Mouse (Mus musculus): ENCODE data around the gene Mtmr14. TPM values are rescaled to one million over a fixed set of nuclear protein-coding genes. Genes with fewer than 3 reads are reported as not detected.

The Mtmr14 gene
- polyA plus RNA-seq, 1 experiment from 2014 or later = 47.0 TPM

GRCm38 (mm10) chr6:113245585-113245984, 7.9 kb downstream of the Mtmr14 start:
- ATAC-seq (replicated peaks) = no peak
- Histone ChIP-seq H3K27me3 (no peaks in the 10 kb centered on the region), H3K36me3 (peaks cover 28% of the 10 kb centered on the region), H3K9me3 (no peaks in the 10 kb centered on the region), H3K4me1 (no peaks in the 10 kb centered on the region), H3K27ac (replicated peaks) (no peak overlapping the region), H3K4me3 (no peak overlapping the region), H3K4me2 (replicated peaks) (no peak overlapping the region), H3K9ac (replicated peaks) (no peak overlapping the region)
- 97% methylated on average over 2 of the region's 2 CpGs for WGBS

DNA sequence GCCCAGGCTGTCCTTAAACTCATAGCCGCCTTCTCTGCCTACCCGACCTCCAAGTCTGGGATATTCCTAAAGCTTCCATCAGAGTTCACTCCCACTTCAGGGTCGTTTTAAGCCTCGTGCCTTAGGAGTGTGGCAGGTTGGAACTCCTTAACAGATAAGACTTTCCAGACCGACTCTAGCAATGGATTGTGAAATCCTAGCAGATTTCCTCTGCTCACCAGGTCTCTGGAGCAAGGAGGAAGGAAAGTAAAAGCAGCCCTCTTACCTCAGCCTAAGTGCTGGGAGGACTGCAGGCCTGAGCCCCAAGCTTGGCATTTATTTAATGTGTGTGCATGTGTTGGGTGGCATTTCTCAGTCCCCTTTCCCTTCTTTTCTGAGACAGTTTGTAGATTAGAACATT, 13.1 kb downstream of the Mtmr14 start:
- WGBS = 89% methylated on average over 5 of the region's 5 CpGs
- H3K27me3 ChIP-seq = no peaks in the 10 kb centered on the region
- no peaks in the 10 kb centered on the region for H3K9me3 ChIP-seq
- no peak overlapping the region for H3K4me2 ChIP-seq (replicated peaks)
- H3K27ac ChIP-seq (replicated peaks) = no peak overlapping the region
- no peaks in the 10 kb centered on the region for H3K4me1 ChIP-seq
- no peak for ATAC-seq (replicated peaks)
- no peak overlapping the region for H3K4me3 ChIP-seq
- no peak overlapping the region for H3K9ac ChIP-seq (replicated peaks)
- peaks cover 48% of the 10 kb centered on the region for H3K36me3 ChIP-seq

- Histone ChIP-seq H3K9me3 (no peaks in the 10 kb centered on the region), H3K4me1 (no peaks in the 10 kb centered on the region), H3K27me3 (no peaks in the 10 kb centered on the region), H3K4me2 (replicated peaks) (no peak overlapping the region), H3K27ac (replicated peaks) (no peak overlapping the region), H3K9ac (replicated peaks) (no peak overlapping the region), H3K4me3 (no peak overlapping the region), H3K36me3 (peaks cover 56% of the 10 kb centered on the region)
- ATAC-seq (replicated peaks) = no peak
Observed at GRCm38 (mm10) chr6:113251921-113252320, 14.3 kb downstream of the Mtmr14 start.

- no peak for ATAC-seq (replicated peaks)
- Histone ChIP-seq H3K9me3 (no peaks in the 10 kb centered on the region), H3K27me3 (no peaks in the 10 kb centered on the region), H3K4me3 (no peak overlapping the region), H3K4me1 (no peaks in the 10 kb centered on the region), H3K27ac (replicated peaks) (no peak overlapping the region), H3K4me2 (replicated peaks) (no peak overlapping the region), H3K9ac (replicated peaks) (no peak overlapping the region), H3K36me3 (peaks cover 75% of the 10 kb centered on the region)
Observed at GRCm38 (mm10) chr6:113254899-113255298, 17.3 kb downstream of the Mtmr14 start.

DNA sequence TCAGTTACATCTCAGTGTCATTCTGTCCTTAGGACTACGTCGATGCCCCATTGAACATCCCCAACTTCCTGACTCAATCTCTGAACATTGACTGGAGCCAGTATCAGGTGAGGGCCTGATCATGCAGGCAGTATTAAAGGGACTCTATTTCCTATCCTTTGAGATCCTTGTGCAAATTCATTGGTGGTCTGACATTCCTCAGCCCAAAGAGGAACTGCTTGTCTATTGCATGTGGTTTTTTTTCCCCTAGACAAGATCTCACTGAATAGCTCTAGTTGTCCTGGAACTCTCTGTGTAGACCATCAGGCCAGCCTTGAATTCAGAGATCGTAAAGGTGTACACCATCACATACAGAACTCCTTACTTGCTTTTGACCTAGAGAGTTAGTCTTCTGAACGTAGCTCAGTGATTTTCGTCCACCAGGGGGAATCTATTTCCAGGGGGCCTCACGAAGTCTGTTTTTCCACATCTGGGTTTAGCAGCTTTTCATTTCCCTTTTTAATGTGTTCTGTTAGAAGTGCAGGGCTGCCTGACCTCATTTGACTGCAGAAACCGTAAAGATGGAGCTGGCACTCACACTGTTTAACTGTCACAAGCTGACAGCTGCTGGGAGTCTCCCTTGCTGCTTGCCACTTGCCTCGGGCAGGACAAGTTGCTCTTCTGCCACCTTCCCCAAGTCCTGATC, 23.7 kb downstream of the Mtmr14 start:
- Histone ChIP-seq H3K4me1 (no peaks in the 10 kb centered on the region), H3K27ac (replicated peaks) (no peak overlapping the region), H3K9me3 (no peaks in the 10 kb centered on the region), H3K36me3 (peaks cover 88% of the 10 kb centered on the region), H3K9ac (replicated peaks) (no peak overlapping the region), H3K27me3 (no peaks in the 10 kb centered on the region), H3K4me3 (no peak overlapping the region), H3K4me2 (replicated peaks) (no peak overlapping the region)
- WGBS = 90% methylated on average over 8 of the region's 8 CpGs
- no peak for ATAC-seq (replicated peaks)

GRCm38 (mm10) chr6:113263531-113263930, 25.9 kb downstream of the Mtmr14 start:
- no peak overlapping the region for H3K4me2 ChIP-seq (replicated peaks)

DNA sequence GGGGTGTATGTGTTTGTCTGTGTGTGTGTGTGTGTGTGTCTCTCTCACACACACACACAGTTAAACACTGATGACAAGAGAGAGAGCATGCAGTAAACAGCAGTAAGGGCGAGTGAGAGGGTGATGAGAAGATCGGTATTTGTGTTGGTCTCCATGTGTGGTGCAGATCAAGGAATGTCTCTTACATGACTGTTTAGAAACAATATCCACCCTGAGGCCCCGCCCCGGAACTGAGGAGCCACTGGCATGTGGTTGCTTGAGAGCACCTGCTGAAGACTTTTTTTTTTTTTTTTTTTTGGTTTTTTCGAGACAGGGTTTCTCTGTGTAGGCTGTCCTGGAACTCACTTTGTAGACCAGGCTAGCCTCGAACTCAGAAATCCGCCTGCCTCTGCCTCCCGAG, 26.8 kb downstream of the Mtmr14 start:
- Histone ChIP-seq H3K9ac (replicated peaks) (no peak overlapping the region), H3K4me2 (replicated peaks) (no peak overlapping the region), H3K36me3 (peaks cover 91% of the 10 kb centered on the region), H3K27ac (replicated peaks) (no peak overlapping the region), H3K9me3 (no peaks in the 10 kb centered on the region), H3K4me3 (no peak overlapping the region), H3K27me3 (no peaks in the 10 kb centered on the region), H3K4me1 (no peaks in the 10 kb centered on the region)
- WGBS = 96% methylated on average over 8 of the region's 8 CpGs
- ATAC-seq (replicated peaks) = no peak

More at GRCm38 (mm10) chr6:113263531-113263930, 25.9 kb downstream of the Mtmr14 start:
- Histone ChIP-seq H3K36me3 (peaks cover 91% of the 10 kb centered on the region), H3K27me3 (no peaks in the 10 kb centered on the region), H3K4me1 (no peaks in the 10 kb centered on the region), H3K9ac (replicated peaks) (no peak overlapping the region), H3K27ac (replicated peaks) (no peak overlapping the region), H3K4me3 (no peak overlapping the region), H3K9me3 (no peaks in the 10 kb centered on the region)
- 89% methylated on average over 6 of the region's 6 CpGs for WGBS
- no peak for ATAC-seq (replicated peaks)

- no peak for ATAC-seq (replicated peaks)
- Histone ChIP-seq H3K9ac (replicated peaks) (no peak overlapping the region), H3K27me3 (no peaks in the 10 kb centered on the region), H3K4me3 (no peak overlapping the region), H3K9me3 (no peaks in the 10 kb centered on the region), H3K36me3 (peaks cover 94% of the 10 kb centered on the region), H3K27ac (replicated peaks) (no peak overlapping the region), H3K4me2 (replicated peaks) (no peak overlapping the region), H3K4me1 (no peaks in the 10 kb centered on the region)
- WGBS = 91% methylated on average over 7 of the region's 7 CpGs
Observed at GRCm38 (mm10) chr6:113266996-113267655, 29.5 kb downstream of the Mtmr14 start.

- Histone ChIP-seq H3K9me3 (no peaks in the 10 kb centered on the region), H3K36me3 (peaks cover 92% of the 10 kb centered on the region), H3K4me1 (no peaks in the 10 kb centered on the region), H3K4me3 (no peak overlapping the region), H3K27me3 (no peaks in the 10 kb centered on the region), H3K27ac (replicated peaks) (no peak overlapping the region), H3K4me2 (replicated peaks) (no peak overlapping the region), H3K9ac (replicated peaks) (no peak overlapping the region)
- ATAC-seq (replicated peaks) = no peak
- WGBS = 85% methylated on average over 1 of the region's 1 CpGs
Observed at GRCm38 (mm10) chr6:113267988-113268387, 30.3 kb downstream of the Mtmr14 start.

DNA sequence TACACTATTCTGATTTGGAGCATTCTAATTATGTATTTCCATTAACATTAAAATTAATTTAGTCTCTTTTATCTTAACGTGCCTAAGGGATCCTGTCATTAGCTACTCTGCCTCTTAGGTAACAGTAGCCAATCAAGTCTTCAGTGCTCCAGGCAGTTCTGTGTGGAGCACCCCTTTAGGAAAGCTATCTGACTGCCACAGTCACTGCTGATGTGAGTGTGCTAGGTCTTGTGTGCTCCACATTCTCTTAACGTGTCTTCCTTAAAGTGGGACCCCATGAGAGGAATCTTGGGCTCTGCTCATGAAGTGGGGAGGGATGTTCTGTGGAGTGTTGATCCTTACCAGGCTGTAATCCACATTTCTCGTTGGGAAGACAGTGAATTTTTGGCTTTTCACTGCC, 34.7 kb downstream of the Mtmr14 start:
- no peaks in the 10 kb centered on the region for H3K4me1 ChIP-seq
- no peaks in the 10 kb centered on the region for H3K27me3 ChIP-seq
- 74% methylated on average over 3 of the region's 3 CpGs for WGBS
- no peak overlapping the region for H3K27ac ChIP-seq (replicated peaks)
- no peak for ATAC-seq (replicated peaks)
- no peaks in the 10 kb centered on the region for H3K9me3 ChIP-seq
- H3K4me3 ChIP-seq = no peak overlapping the region
- no peak overlapping the region for H3K9ac ChIP-seq (replicated peaks)
- no peak overlapping the region for H3K4me2 ChIP-seq (replicated peaks)
- peaks cover 75% of the 10 kb centered on the region for H3K36me3 ChIP-seq

- peaks cover 46% of the 10 kb centered on the region for H3K36me3 ChIP-seq
- WGBS = 69% methylated on average over 4 of the region's 4 CpGs
- no peak overlapping the region for H3K4me2 ChIP-seq (replicated peaks)
- H3K4me1 ChIP-seq = peaks cover under 1% of the 10 kb centered on the region; the same call in 1 of the 2 replicates
- H3K27ac ChIP-seq (replicated peaks) = no peak overlapping the region
- no peaks in the 10 kb centered on the region for H3K9me3 ChIP-seq
- H3K27me3 ChIP-seq = peaks cover 4% of the 10 kb centered on the region; the same call in 1 of the 2 replicates
- no peak overlapping the region for H3K9ac ChIP-seq (replicated peaks)
- no peak for ATAC-seq (replicated peaks)
- no peak overlapping the region for H3K4me3 ChIP-seq
Observed at GRCm38 (mm10) chr6:113276846-113277245, 39.2 kb downstream of the Mtmr14 start.

GRCm38 (mm10) chr6:113281676-113282075, 44.0 kb downstream of the Mtmr14 start:
- 65% methylated on average over 6 of the region's 6 CpGs for WGBS
- no peak overlapping the region for H3K27ac ChIP-seq (replicated peaks)
- H3K4me3 ChIP-seq = no peak overlapping the region
- peak overlapping the region; percentile 56; the same call in 1 of the 2 replicates for H3K4me2 ChIP-seq (replicated peaks)
- H3K36me3 ChIP-seq = peaks cover 17% of the 10 kb centered on the region
- H3K9ac ChIP-seq (replicated peaks) = no peak overlapping the region
- ATAC-seq (replicated peaks) = 0 out of 2 replicates have a peak, but pooled peaks have one; percentile 10
- peaks cover 15% of the 10 kb centered on the region for H3K4me1 ChIP-seq
- peaks cover 35% of the 10 kb centered on the region for H3K27me3 ChIP-seq
- H3K9me3 ChIP-seq = no peaks in the 10 kb centered on the region
